Mouse (Mus musculus) thymus, adult 2 months (tissue): ENCODE results near the gene Pde1c. TPM values are rescaled to one million over a fixed set of nuclear protein-coding genes. Genes with fewer than 3 reads are reported as not detected.

Experiments
- DNase-seq: peaks from one replicate; pipeline ENCODE4 v3.0.0; 2021
- H3K27ac ChIP-seq: fragments of 200-500 bp; 2 replicates; pipeline ENCODE4 v1.5.1; 2012; ENCODE audit warnings: low read length, control low read depth; ENCODE audit not compliant: control insufficient read depth, insufficient read depth
- H3K27me3 ChIP-seq: fragments of 200-500 bp; 2 replicates; pipeline ENCODE4 v1.6.1; 2012; ENCODE audit warnings: mild to moderate bottlenecking, low read length, moderate library complexity, mixed read lengths; ENCODE audit not compliant: control insufficient read depth, insufficient read depth
- H3K36me3 ChIP-seq: fragments of 200-500 bp; 2 replicates; pipeline ENCODE4 v1.6.1; 2012; ENCODE audit warnings: mild to moderate bottlenecking, low read length, moderate library complexity; ENCODE audit not compliant: control insufficient read depth, insufficient read depth
- H3K4me1 ChIP-seq: fragments of 200-500 bp; replicated peaks from 2 replicates; pipeline ENCODE4 v1.6.1; 2012; ENCODE audit warnings: low read length; ENCODE audit not compliant: control insufficient read depth, insufficient read depth
- H3K4me3 ChIP-seq: fragments of 200-500 bp; 2 replicates; pipeline ENCODE4 v1.5.1; 2012; ENCODE audit warnings: mild to moderate bottlenecking, low read length, control low read depth, moderate library complexity; ENCODE audit not compliant: control insufficient read depth, insufficient read depth
- CTCF ChIP-seq: fragments of 200-500 bp; IDR thresholded peaks from 2 replicates; pipeline ENCODE4 v1.5.1; 2012; ENCODE audit warnings: mild to moderate bottlenecking, control low read depth, low read length, moderate library complexity, borderline replicate concordance; ENCODE audit not compliant: control insufficient read depth, poor library complexity, insufficient read depth; ENCODE audit errors: extremely low read depth
- POLR2A ChIP-seq: fragments of 200-500 bp; IDR thresholded peaks from 2 replicates; pipeline ENCODE4 v1.6.1; 2012; ENCODE audit warnings: mild to moderate bottlenecking, low read length, control low read depth, moderate library complexity; ENCODE audit not compliant: control insufficient read depth, poor library complexity, insufficient read depth; ENCODE audit errors: extremely low read depth
- WGBS: fragments of 180-500 bp; shearing (Covaris S2); methylation state at CpG from one replicate; pipeline ENCODE4 v1.1.7; 2018; 5-methylcytosine and 5-hydroxymethylcytosine counted together
- polyA plus RNA-seq: library from polyadenylated mRNA; depleted of rRNA; stranded (reverse); fragments of >200 nt; gene quantifications from 2 replicates; pipeline ENCODE4 v1.2.3, GENCODE M21; 2012

The Pde1c gene
- polyA plus RNA-seq, 1 experiment, result 1.8 TPM

GRCm38 (mm10) chr6:56362128-56362545 lies 206.8 kb downstream of the Pde1c start:
- 4% methylated on average over 10 of the region's 10 CpGs for WGBS
- DNase-seq, result no peak
- H3K27me3 ChIP-seq, result no peaks in the 10 kb centered on the region
- H3K4me3 ChIP-seq, result peak overlapping the region; percentile 21; the same call in 1 of the 2 replicates
- no peaks in the 10 kb centered on the region for H3K4me1 ChIP-seq
- TF ChIP-seq CTCF (no peak), POLR2A (no peak)
- no peak overlapping the region for H3K27ac ChIP-seq
- no peaks in the 10 kb centered on the region for H3K36me3 ChIP-seq

DNA sequence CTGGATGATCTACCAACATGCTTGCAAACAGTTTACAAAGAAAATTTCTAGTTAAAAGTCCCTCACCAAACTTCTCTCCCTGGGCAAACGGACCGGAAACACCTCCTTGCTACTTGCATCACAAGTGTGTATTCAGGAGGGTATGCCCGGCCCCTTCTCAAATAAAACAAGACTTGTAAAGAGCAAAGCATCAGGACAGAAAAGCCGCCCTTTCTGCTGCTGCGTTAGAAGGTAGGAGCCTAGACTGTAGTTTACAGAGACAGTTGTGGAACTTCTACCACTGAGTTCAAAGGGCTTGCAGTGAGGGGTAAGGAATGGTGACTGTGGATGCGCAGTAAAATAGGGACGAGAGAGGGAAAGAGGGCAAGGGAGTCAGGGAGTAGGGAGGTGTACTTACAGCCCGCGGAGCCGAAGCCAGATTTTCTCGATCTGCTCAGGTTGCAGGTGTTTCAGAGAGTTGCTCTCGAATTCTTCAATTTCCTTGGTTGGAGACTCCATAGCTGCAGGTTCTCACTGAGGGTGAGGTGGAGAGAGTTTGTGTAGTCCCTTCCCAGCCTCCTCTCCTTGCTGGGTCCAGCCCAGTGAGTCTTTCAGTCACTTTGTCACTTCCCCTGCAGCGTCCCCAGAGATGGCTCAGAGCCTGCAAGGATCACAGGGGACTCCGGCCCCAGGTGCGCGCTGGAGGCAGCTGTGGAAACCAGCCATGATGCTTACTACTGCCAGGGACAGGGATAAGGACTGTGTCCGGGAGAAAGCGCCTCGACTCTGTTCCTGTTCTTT lies 207.4 kb downstream of the Pde1c start:
- 8% methylated on average over 19 of the region's 19 CpGs for WGBS
- no peak for TF ChIP-seq POLR2A
- no peak for TF ChIP-seq CTCF
- H3K36me3 ChIP-seq, result no peaks in the 10 kb centered on the region
- H3K4me1 ChIP-seq, result no peaks in the 10 kb centered on the region
- no peak for DNase-seq
- no peak overlapping the region for H3K4me3 ChIP-seq
- H3K27ac ChIP-seq, result no peak overlapping the region
- no peaks in the 10 kb centered on the region for H3K27me3 ChIP-seq

GRCm38 (mm10) chr6:56360086-56360485 lies 208.8 kb downstream of the Pde1c start:
- WGBS, result 81% methylated on average over 6 of the region's 6 CpGs
- Histone ChIP-seq H3K27ac (no peak overlapping the region), H3K4me3 (no peak overlapping the region)

GRCm38 (mm10) chr6:56359126-56359525 lies 209.8 kb downstream of the Pde1c start:
- WGBS, result 78% methylated on average over 3 of the region's 3 CpGs
- Histone ChIP-seq H3K27ac (no peak overlapping the region), H3K4me1 (no peaks in the 10 kb centered on the region), H3K36me3 (no peaks in the 10 kb centered on the region), H3K27me3 (no peaks in the 10 kb centered on the region), H3K4me3 (no peak overlapping the region)
- no peak for TF ChIP-seq CTCF
- no peak for TF ChIP-seq POLR2A
- DNase-seq, result no peak

More at GRCm38 (mm10) chr6:56360086-56360485, 208.8 kb downstream of the Pde1c start:
- no peaks in the 10 kb centered on the region for H3K4me1 ChIP-seq
- no peak for DNase-seq
- no peak for TF ChIP-seq CTCF
- TF ChIP-seq POLR2A, result no peak
- no peaks in the 10 kb centered on the region for H3K27me3 ChIP-seq
- H3K36me3 ChIP-seq, result no peaks in the 10 kb centered on the region

GRCm38 (mm10) chr6:56347207-56347606 lies 221.7 kb downstream of the Pde1c start:
- H3K27ac ChIP-seq, result no peak overlapping the region
- H3K27me3 ChIP-seq, result no peaks in the 10 kb centered on the region
- no peaks in the 10 kb centered on the region for H3K4me1 ChIP-seq
- no peaks in the 10 kb centered on the region for H3K36me3 ChIP-seq
- no peak overlapping the region for H3K4me3 ChIP-seq
- DNase-seq, result no peak
- no peak for TF ChIP-seq POLR2A
- TF ChIP-seq CTCF, result no peak
- WGBS, result 90% methylated on average over 3 of the region's 3 CpGs

- no peak overlapping the region for H3K27ac ChIP-seq
- no peaks in the 10 kb centered on the region for H3K27me3 ChIP-seq
- TF ChIP-seq POLR2A (no peak), CTCF (no peak)
- H3K36me3 ChIP-seq, result no peaks in the 10 kb centered on the region
- H3K4me3 ChIP-seq, result no peak overlapping the region
- WGBS, result 65% methylated on average over 4 of the region's 4 CpGs
- H3K4me1 ChIP-seq, result no peaks in the 10 kb centered on the region
- DNase-seq, result no peak
Observed at GRCm38 (mm10) chr6:56345082-56345481, 223.8 kb downstream of the Pde1c start.

GRCm38 (mm10) chr6:56342005-56342404 lies 226.9 kb downstream of the Pde1c start:
- WGBS, result 95% methylated on average over 1 of the region's 1 CpGs
- H3K4me3 ChIP-seq, result no peak overlapping the region

More at GRCm38 (mm10) chr6:56342005-56342404, 226.9 kb downstream of the Pde1c start:
- no peaks in the 10 kb centered on the region for H3K27me3 ChIP-seq
- TF ChIP-seq POLR2A (no peak), CTCF (no peak)
- no peaks in the 10 kb centered on the region for H3K36me3 ChIP-seq
- no peak overlapping the region for H3K27ac ChIP-seq
- no peaks in the 10 kb centered on the region for H3K4me1 ChIP-seq
- DNase-seq, result no peak
